Mouse (Mus musculus) layer of hippocampus, adult 2 months (tissue): Measurements from ENCODE around the gene Cdh4. TPM values are rescaled to one million over a fixed set of nuclear protein-coding genes. Genes with fewer than 3 reads are reported as not detected.

Source experiments
- DNase-seq, 2 experiments: peaks; one replicate each; pipeline ENCODE4 v3.0.0; 2022; ENCODE audit warnings: low spot score in 2 of 2
- H3K27ac ChIP-seq: fragments of 200-600 bp; 2 replicates; pipeline ENCODE4 v1.8.1; 2022
- H3K4me3 ChIP-seq: fragments of 200-600 bp; 2 replicates; pipeline ENCODE4 v1.8.1; 2022; ENCODE audit warnings: mild to moderate bottlenecking
- CTCF ChIP-seq: fragments of 200-600 bp; conservative IDR thresholded peaks from 2 replicates; pipeline ENCODE4 v1.8.1; 2022; ENCODE audit warnings: antibody characterized with exemption, mild to moderate bottlenecking, moderate library complexity
- total RNA-seq, 2 experiments: library from RNA; stranded (reverse); gene quantifications; 2 replicates each; pipeline ENCODE4 v1.2.3; 2021

Cdh4 gene
- total RNA-seq, 2 experiments from 2014 or later, result 8.5 to 12.4 TPM

DNA sequence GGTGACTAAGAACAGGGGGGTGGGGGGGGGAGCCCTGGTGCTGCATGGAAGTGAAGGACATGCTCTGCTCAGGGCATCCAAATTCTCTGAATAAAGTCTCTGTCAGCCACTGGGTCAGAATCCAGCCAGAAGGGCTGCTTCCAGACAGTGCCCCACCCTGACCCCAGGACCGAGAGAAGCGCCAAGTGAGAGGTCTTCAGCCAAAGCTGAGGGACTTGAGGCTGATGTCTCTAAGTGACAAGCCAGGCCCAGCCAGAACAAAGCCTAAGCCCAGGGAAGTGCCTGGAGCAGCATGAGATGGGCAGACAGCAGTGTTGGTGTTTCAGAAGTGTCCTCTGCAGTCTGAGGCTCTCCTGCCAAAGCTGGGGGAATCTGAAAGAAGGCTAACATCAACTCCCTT lies 91.7 kb downstream of the Cdh4 start:
- TF ChIP-seq CTCF, result no peak
- DNase-seq, result no peak
- Histone ChIP-seq H3K4me3 (no peak overlapping the region), H3K27ac (no peak overlapping the region)

DNA sequence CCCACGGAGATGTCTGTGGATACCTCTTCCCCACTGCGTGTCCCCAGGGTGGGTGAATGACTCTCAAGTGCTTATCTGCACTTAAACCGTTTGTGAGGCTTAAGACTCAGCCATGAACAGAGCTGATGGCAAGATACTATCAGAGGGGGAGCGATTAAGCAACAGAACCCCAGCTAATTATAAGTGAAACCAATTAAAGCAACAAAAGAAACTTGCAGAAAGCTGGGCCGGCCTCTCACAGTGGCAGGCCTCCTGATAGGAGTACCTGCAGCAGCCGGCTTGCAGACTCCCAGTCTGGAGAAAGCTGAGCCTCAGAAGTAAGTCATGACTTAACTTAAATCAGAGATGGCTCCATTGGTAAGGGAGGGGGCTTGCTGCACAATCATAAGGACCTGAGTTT lies 93.0 kb downstream of the Cdh4 start:
- TF ChIP-seq CTCF, result no peak
- Histone ChIP-seq H3K27ac (no peak overlapping the region), H3K4me3 (no peak overlapping the region)
- no peak for DNase-seq

DNA sequence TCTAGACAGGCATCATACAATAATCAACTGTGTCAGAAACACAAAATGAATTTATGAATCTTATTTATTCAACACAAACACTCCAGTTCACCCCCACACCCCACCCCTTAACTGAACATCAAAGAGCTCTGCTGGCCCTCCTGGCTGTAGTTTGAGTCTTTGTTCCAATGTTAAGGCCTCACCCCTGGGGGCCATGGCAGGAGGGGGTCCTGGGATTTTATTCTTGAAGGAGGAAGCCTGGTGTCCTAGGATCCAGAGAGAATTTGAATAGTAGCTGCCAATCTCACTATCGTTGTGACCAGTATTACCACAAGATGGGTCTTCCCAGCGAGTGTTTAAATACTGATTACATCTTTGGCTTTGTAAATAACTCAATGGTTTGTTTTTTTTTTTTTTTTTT lies 94.5 kb downstream of the Cdh4 start:
- no peak for TF ChIP-seq CTCF
- no peak for DNase-seq
- peak overlapping the region; percentile 14; the same call in 1 of the 2 replicates for H3K27ac ChIP-seq
- no peak overlapping the region for H3K4me3 ChIP-seq

DNA sequence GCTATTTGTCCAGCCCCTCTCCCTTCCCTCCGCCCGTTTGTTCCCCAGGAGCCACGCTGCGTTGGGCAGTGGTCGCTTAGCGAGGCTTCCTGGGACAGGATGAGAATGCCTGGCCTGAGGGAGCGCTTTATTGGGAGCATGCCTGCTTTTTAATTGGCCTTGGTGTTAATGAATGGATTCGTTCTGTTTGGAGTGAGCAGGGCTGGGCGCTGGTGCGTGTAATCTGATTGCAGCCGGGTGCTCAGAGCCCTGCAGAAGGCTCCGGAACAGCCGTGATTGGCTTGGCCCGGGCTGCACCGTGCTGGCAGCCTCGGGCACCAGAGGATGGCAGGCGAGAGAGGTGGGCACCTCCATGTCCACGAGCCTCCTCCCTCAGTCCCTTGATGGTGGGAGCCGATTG lies 95.2 kb downstream of the Cdh4 start:
- TF ChIP-seq CTCF, result peak; percentile 30
- no peak overlapping the region; the same call in 1 of the 2 replicates for H3K4me3 ChIP-seq
- 0 out of 2 replicates have a peak overlapping the region, but pooled peaks have one; percentile 14 for H3K27ac ChIP-seq
- peak; percentile 49 to 72 for DNase-seq

DNA sequence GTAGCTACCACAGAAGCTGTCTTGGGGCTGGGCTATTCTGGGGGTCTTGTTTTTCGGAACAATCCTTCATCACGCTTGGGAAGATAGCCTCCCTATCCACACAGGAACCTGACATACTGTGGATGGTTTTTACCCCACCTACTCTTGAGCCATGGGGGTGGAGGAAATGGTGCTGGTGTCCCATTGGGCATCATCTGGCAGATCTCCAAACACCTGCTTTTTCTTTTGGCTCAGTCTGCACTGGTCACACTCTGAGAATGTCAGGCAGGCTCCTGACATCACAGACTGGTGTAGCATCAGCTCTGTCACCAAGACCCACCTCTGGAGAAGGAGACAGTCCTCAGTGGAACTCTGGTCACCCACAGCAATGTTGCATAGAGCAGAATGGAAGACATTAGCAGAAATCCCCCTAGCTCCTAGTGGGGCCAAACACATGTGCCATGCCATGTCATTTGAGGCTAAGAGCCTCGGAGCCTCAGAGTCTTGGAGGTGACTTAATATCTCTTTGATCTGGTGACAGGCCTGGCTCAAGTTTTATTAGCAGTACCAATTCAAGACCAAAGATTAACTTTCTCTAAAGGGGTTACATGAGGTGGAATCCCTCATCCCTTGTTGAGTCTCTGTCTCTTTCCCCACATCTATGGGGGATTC lies 95.7 kb downstream of the Cdh4 start:
- Histone ChIP-seq H3K4me3 (no peak overlapping the region; the same call in 1 of the 2 replicates), H3K27ac (no peak overlapping the region)
- no peak for DNase-seq
- TF ChIP-seq CTCF, result no peak

DNA sequence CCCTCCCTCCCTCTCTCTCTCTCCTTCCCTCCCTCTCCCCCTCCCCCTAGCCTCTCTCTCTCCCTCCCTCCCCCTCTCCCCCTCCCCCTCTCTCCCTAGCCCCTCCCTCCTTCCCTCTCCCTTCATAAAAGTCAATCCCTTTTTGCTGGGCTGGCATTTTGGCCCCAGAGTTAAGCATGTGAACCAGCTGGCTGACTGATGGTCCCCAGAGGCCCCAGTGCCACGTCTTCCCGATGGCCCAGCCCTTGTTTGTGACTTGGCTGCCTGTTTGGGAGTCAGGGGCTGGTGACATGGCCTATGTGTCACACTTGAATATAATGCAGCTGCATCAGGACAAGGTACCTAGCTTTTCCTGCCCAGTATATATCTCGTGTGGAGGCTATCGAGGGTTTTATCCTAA lies 96.3 kb downstream of the Cdh4 start:
- no peak for DNase-seq

DNA sequence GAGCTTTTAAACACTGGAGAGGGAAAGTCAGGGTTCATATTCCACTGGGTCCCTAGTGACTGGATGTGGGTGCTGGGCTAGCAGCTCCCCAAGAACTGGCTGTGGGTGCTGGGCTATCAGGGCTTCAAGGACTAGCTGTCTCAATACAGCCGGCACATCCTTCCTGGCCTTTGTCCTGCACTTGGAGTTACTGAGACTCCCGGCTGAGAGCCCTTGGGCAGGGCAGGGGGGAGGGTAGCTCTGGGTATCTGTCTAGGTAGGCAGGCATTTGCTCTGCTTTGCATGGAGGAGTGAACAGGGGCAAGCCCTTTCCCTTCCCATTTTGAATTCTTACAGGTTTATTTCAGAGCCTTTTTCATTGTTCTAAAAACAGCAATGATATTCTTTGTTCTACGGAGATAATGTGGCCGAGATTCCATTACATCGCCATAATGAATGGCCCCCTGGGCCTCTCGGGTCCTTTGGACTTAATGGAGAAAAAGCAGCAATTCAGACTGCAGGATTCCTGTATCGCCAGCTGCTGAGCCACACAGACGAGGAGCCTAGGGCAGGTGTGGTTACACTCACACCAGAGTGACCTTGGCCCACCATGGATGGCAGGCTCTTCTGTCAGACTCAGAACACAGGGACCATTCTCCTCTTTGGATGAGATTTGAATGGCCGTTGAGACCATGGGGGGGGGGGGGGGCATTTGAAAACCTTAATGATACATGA lies 97.5 kb downstream of the Cdh4 start:
- no peak for DNase-seq
- H3K27ac ChIP-seq, result no peak overlapping the region
- TF ChIP-seq CTCF, result no peak
- no peak overlapping the region for H3K4me3 ChIP-seq

More for the DNA sequence above, 96.3 kb downstream of the Cdh4 start:
- H3K27ac ChIP-seq, result no peak overlapping the region
- H3K4me3 ChIP-seq, result no peak overlapping the region
- TF ChIP-seq CTCF, result no peak

DNA sequence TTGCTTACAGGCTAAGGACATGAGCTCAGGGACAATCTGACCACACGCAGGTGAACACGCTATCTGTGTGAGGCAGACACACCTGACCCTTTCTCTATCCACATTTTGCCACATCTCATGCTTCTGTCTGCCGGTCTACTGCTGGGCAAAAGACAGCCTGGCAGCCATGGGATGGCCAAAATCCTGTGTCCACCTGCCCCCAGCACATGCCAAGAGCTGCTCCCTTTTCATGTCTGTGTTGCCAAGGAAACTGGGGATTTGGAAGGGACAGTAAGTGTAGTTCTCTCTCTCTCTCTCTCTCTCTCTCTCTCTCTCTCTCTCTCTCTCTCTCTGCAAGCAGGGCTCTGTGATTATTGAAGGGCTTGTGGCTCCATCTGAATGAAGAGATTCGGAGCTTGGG lies 98.9 kb downstream of the Cdh4 start:
- Histone ChIP-seq H3K4me3 (no peak overlapping the region), H3K27ac (no peak overlapping the region)
- DNase-seq, result no peak
- TF ChIP-seq CTCF, result no peak

DNA sequence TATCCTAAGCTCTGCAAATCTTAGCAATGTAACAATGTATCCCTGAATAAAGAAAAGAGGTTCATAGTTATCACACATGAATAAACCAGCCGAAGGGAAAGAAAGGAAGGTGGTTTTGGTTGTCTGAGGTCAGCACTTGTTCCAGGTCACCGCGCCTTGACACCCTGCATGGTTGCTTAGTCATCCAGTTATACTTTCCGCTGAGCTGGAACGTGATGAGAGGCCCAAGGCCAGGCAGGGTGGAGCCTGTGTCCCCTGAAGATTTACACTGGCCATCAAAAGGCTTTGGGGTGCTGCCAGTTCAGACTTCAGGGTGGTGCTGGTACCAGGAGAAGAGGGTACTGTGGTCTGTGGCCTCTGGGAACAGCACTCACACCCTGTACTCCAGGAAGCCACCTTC lies 105.4 kb downstream of the Cdh4 start:
- DNase-seq, result no peak
- Histone ChIP-seq H3K4me3 (no peak overlapping the region), H3K27ac (no peak overlapping the region)
- no peak for TF ChIP-seq CTCF

DNA sequence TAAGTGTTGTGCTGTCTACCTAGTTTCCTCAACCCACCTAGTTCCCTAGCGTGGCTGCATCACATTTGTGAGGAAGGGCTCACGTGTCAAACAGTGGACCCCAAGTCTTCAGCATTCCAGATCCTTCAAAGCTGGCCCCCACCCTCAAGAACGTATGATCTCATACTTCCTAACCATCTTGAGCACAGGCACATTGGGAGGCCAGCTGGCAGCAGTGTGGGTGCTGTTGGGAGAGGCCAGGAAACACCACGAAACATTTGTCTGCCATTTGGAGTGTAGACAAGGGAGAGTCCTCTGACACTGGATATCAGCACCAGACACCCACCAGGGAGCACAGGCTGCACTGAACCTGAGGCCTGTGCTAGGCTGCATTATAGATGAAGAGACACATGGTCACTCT lies 113.7 kb downstream of the Cdh4 start:
- DNase-seq, result peak; percentile 13 to 35
- TF ChIP-seq CTCF, result no peak
- no peak overlapping the region for H3K4me3 ChIP-seq
- H3K27ac ChIP-seq, result no peak overlapping the region

DNA sequence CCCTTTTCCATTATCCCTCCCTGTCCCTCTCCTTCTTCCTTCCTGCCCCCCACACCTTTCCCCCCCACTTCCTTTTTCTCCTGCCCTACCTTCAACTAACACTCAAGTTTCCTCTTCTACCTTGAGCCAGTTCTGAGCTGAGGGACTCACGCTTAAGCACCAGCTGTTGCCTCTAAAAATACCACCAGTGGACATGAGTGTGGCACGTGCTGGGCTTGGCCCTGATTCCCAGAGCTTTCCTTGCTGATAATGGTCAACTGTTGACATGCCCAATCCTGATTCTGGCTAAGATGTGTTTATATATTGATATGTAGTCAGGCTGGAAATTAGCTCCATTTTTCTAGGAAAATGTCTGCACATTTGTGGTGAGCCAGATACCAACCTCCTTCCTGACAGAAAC lies 120.1 kb downstream of the Cdh4 start:
- no peak for TF ChIP-seq CTCF
- no peak for DNase-seq
- H3K4me3 ChIP-seq, result no peak overlapping the region
- no peak overlapping the region for H3K27ac ChIP-seq

DNA sequence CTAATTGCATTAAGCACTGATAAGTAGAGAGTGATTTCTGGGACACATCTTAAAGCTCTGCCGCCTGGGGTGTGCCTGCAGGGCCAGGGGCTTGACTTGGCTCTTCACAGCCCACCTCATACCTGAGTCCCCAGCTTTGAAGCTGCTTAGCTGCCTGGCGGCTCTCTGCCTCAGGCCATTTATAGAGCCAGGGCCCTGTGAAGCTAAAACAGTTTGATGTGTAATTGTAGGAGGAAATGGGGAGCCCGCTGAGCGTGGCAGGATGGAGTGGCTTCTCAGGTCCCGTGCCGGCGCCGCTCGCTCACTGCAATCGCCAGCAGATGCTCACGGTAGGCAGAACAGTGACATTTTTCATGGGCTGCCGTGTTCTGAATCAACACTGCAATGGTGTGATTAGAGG lies 123.4 kb downstream of the Cdh4 start:
- no peak for TF ChIP-seq CTCF
- no peak for DNase-seq
- Histone ChIP-seq H3K4me3 (no peak overlapping the region), H3K27ac (no peak overlapping the region)

DNA sequence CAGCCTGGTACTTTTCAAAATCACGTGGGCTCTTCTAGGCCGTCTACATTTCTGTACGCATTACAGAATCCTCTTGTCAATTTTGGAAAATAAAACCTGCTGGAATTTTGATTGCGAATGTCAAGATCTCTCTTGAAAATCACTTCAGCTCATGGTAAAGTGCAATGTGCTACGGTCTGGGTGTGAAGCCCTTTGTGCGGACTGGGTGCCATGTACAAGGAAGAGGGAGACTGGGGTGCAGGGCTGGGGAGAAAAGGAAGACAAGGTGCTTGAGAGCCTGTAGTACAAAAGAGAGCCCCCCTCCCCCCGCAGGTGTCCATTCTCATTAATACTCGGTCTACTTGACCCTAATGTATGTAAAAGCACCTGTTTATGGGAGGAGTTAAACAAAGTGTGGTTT lies 125.7 kb downstream of the Cdh4 start:
- Histone ChIP-seq H3K27ac (no peak overlapping the region), H3K4me3 (no peak overlapping the region)
- no peak for TF ChIP-seq CTCF
- DNase-seq, result no peak

DNA sequence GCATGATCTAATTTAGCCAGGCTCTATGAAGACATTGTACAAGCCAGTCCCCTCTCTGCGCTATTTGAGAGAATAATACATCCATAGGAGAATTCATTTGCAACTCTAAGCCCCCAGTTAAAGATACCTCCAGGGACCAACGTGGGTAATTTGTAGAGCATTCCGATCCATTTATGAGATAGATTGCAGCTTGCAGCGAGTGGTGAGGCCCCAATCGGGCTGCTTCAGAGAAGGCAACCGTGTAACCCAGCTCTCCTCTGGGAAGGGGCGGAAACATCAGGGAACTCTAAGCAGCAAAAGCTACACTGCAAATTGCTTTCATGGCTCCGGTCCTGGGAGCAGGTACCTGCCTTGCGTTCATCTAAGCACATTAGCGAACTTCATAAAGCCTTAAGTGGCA lies 126.9 kb downstream of the Cdh4 start:
- Histone ChIP-seq H3K4me3 (no peak overlapping the region), H3K27ac (no peak overlapping the region)
- no peak for TF ChIP-seq CTCF
- DNase-seq, result no peak
